Mouse (Mus musculus): ENCODE measurements around the gene Gm11060. TPM values are rescaled to one million over a fixed set of nuclear protein-coding genes. Genes with fewer than 3 reads are reported as not detected.

The Gm11060 gene
- polyA plus RNA-seq, 1 experiment from 2014 or later = not detected

DNA sequence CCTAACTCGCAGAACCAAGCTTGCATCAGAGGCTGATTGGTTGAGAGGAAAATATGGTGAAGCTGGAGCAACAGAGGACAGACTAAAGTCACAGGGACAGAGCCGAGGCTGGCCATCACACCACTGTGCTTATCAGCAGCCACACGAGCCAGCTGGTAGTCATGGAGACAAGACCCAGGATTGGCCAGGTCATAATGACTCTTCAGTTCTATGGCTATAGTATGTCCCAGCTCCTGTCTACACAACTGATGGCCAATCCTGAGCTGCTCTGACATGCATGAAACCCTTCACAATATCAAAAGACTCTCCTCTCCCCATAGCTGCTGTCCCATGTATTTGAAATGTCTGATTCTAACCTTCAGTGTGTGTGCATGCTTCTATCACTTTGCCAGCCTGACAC lies 3.8 kb upstream of the Gm11060 start:
- ATAC-seq (ENCODE audit: low FRiP score) = 0 out of 2 replicates have a peak, but pooled peaks have one; percentile 39
- Histone ChIP-seq H3K9me3 (no peaks in the 10 kb centered on the region), H3K4me2 (no peak overlapping the region), H3K27ac (no peak overlapping the region), H3K4me3 (no peak overlapping the region), H3K4me1 (replicated peaks) (peaks cover 21% of the 10 kb centered on the region), H3K9ac (no peak overlapping the region), H3K27me3 (no peaks in the 10 kb centered on the region), H3K36me3 (no peaks in the 10 kb centered on the region)
- WGBS = 77% methylated on average over 3 of the region's 3 CpGs

DNA sequence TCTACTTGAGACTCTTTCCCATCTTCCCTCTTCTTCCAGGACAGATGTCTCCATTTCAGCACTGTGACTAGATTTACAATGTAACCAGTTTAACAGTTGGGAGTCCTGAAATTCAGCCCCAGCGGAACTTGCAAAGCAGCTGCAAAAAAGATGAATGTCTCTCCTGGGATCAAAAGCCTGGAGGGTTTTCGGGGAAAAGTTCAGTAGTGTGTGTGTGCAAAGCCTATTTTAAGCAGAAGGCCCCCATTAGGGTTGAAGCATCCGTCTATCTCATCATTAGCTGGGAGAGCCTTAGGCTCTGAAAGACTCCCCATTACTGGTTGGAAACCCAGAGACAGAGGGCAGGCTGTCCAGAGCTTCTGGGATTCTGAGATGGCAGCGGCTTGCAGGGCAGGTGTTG lies 2.7 kb upstream of the Gm11060 start:
- no peak overlapping the region for H3K27ac ChIP-seq
- no peak overlapping the region for H3K9ac ChIP-seq
- H3K4me1 ChIP-seq (replicated peaks) = peaks cover 21% of the 10 kb centered on the region
- H3K9me3 ChIP-seq = no peaks in the 10 kb centered on the region
- H3K4me2 ChIP-seq = no peak overlapping the region
- ATAC-seq (ENCODE audit: low FRiP score) = peak; percentile 61; the same call in 1 of the 2 replicates
- no peak overlapping the region for H3K4me3 ChIP-seq
- no peaks in the 10 kb centered on the region for H3K36me3 ChIP-seq
- no peaks in the 10 kb centered on the region for H3K27me3 ChIP-seq
- 58% methylated on average over 4 of the region's 4 CpGs for WGBS

DNA sequence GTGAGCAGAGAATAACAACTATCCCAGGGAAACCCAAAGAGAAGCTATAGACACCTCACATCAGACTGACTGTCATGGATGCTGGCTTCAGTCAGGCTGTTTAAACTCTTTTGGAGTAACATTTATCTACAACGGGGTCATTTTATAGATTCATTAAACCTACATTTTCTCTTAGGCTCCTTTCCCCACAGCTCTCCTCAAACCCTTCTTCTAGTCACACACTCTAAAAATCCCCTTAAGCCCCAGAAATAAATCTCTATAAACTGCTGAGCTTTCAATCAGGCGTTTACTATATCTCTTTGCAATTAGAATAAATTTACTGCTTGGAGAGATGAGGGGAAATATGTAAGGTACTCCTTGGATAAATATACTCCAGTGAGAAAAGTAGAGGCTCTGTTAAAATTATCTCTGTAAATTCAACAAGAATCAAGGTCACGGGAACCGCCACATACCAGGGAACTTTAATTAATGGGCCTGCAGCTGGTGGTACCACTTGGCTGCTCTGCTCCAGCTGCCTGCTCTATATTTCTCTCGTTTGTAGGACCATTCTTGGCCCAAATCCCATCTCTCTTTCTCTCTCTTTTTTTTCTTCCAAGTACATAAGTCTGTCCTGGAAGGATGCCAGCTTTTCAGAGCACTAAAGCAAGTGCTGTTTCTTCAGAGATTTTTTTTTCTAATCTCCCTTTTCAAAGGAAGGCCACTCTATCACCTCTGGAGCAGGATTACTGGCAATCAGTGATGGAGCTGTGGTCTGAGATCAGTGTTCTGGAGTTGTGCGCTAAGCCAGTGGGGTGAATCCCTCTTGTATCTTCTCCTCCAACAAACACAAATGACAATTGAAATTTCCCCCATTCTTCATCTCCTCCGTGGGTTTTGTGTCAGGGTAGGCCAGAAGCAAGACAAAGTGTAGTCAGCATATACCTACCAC lies 2.0 kb upstream of the Gm11060 start:
- 0 out of 2 replicates have a peak overlapping the region, but pooled peaks have one; percentile 9 for H3K27ac ChIP-seq
- WGBS = 45% methylated on average over 7 of the region's 7 CpGs
- no peak for ATAC-seq (ENCODE audit: low FRiP score)

DNA sequence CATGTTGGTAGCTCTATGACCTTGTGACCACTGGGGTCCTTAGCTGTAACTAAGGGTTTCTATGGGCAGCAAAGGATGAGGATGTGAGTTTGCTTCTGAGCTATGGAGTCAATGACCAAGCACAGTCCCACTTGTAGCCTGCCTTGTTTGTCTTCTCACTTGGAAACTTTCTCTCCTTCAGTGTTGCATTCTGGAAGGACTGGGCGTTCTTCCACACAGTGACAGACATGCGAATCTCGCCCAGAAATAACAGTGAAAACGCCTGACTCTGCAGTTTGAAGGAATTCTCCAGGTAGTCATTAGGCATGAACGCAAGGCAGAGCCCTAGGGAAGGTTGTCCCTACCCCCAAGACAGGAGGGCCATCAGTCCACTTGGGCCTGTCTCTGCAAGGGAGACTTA lies 827 bp upstream of the Gm11060 start:
- no peaks in the 10 kb centered on the region for H3K9me3 ChIP-seq
- no peak overlapping the region for H3K4me2 ChIP-seq
- peaks cover 21% of the 10 kb centered on the region for H3K4me1 ChIP-seq (replicated peaks)
- WGBS = 81% methylated on average over 5 of the region's 5 CpGs
- no peaks in the 10 kb centered on the region for H3K36me3 ChIP-seq
- H3K27me3 ChIP-seq = no peaks in the 10 kb centered on the region
- no peak overlapping the region for H3K9ac ChIP-seq
- H3K4me3 ChIP-seq = no peak overlapping the region
- H3K27ac ChIP-seq = no peak overlapping the region
- no peak for ATAC-seq (ENCODE audit: low FRiP score)

More for the DNA sequence above, 2.0 kb upstream of the Gm11060 start:
- no peak overlapping the region for H3K4me3 ChIP-seq
- no peak overlapping the region for H3K4me2 ChIP-seq
- H3K9me3 ChIP-seq = no peaks in the 10 kb centered on the region
- no peaks in the 10 kb centered on the region for H3K27me3 ChIP-seq
- no peak overlapping the region for H3K9ac ChIP-seq
- no peaks in the 10 kb centered on the region for H3K36me3 ChIP-seq
- H3K4me1 ChIP-seq (replicated peaks) = peaks cover 21% of the 10 kb centered on the region

DNA sequence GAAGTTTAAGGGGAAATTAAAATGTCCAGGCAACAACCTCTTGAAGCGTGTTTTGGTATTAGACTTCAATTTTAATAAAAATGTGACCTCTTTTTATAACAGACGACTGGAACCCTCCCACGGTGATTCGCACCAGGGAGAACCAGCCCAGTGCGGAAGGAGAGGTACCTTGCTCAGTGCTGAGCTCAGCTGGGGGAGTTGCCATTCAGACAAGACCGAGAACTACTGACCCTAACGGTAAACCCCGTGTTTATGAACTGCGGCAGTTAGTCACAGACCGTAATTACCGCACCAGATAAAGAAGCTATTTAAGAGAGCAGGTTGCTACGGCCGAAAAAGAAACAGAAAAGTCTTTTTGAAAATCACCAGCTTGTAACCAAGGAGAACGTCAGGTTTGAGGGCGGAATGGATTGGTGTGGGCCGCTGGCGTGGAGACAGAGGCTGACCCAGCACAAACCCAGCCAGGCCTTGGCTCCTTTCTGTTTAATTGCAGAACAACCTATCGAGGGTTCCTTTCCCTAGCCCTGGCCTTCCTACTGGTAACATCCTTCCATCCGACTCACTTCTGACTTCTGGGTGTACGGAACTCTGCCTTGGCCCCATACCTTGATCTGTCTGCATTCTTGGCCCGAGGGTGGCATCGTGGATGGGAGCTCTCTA lies 5.6 kb downstream of the Gm11060 start:
- H3K9me3 ChIP-seq = no peaks in the 10 kb centered on the region
- H3K27ac ChIP-seq = no peak overlapping the region
- no peak overlapping the region for H3K4me3 ChIP-seq
- no peak for ATAC-seq (ENCODE audit: low FRiP score)
- H3K27me3 ChIP-seq = no peaks in the 10 kb centered on the region
- H3K9ac ChIP-seq = no peak overlapping the region
- no peaks in the 10 kb centered on the region for H3K36me3 ChIP-seq
- H3K4me2 ChIP-seq = no peak overlapping the region
- 77% methylated on average over 22 of the region's 22 CpGs for WGBS
- 0 out of 2 replicates have a peak, but pooled peaks cover 4% of the 10 kb centered on the region for H3K4me1 ChIP-seq (replicated peaks)

DNA sequence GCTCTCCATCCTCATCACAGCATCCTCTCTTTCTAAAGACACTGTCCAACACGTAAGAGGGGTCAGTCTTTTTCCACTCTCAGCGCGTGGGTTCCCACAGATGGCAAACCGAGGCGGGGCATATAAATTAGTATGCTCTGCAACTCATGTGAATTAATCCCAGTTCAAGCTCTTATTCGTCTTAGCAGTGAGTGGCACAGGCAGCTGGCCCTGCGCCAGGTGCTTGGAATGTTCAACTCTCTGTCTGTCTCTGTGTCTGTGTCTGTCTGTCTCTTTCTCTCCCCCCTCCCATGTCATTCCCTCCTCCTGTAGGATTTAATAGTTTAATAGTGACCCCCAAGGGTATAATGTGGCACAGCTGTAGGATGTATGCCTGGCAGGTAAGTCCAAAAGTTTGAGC lies 7.6 kb downstream of the Gm11060 start:
- no peak for ATAC-seq (ENCODE audit: low FRiP score)
- Histone ChIP-seq H3K27ac (no peak overlapping the region), H3K27me3 (no peaks in the 10 kb centered on the region), H3K4me3 (no peak overlapping the region), H3K9ac (no peak overlapping the region), H3K9me3 (no peaks in the 10 kb centered on the region), H3K36me3 (no peaks in the 10 kb centered on the region), H3K4me2 (no peak overlapping the region), H3K4me1 (replicated peaks) (0 out of 2 replicates have a peak, but pooled peaks cover 4% of the 10 kb centered on the region)
- WGBS = 66% methylated on average over 7 of the region's 7 CpGs

DNA sequence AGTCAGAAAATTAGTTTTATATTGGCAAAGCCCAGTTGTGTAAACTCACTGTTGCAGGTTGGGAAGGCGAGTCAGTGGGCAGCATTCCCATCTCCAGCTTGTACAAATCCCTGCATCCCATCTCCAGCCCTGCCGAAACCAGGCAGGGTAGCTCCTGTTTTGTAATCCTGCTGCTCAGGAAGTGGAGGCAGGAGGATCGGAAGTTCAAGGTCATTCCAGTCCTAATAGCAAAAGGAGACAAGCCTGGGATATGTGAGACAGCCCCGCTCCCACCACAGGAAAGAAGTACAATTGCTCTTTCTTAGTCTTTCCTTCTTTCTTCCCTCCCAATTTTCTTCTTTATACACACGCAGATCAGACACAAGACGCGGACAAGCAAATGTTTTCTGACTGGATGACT lies 8.7 kb downstream of the Gm11060 start:
- no peak for ATAC-seq (ENCODE audit: low FRiP score)
- WGBS = 78% methylated on average over 7 of the region's 7 CpGs
- Histone ChIP-seq H3K9ac (no peak overlapping the region), H3K27ac (no peak overlapping the region), H3K9me3 (no peaks in the 10 kb centered on the region), H3K36me3 (no peaks in the 10 kb centered on the region), H3K4me3 (no peak overlapping the region), H3K4me1 (replicated peaks) (0 out of 2 replicates have a peak, but pooled peaks cover 4% of the 10 kb centered on the region), H3K4me2 (no peak overlapping the region), H3K27me3 (no peaks in the 10 kb centered on the region)

DNA sequence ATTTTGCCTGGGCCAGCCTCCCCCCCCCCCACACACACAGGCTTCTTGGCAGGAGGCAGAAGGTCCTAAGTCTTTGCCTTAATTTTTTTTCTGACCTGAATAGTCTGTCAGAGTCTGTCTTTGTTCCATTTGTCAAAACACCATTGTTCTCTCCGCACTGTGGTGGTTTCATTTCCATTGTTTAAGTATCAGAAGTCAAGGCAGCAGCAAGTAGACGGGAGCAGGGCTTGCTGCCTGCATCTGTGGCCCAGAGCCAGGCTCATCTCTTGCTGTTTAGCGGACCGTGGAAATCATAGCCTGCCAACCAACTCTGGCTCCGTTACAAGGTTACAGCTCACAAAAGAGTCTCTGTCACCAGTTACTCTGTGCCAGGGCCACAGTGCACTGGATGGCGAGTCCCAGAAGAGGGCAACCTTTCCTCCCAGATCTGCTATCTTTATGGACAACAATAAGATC lies 16.9 kb downstream of the Gm11060 start:
- Histone ChIP-seq H3K36me3 (no peaks in the 10 kb centered on the region), H3K9ac (no peak overlapping the region), H3K27ac (no peak overlapping the region), H3K4me1 (replicated peaks) (0 out of 2 replicates have a peak, but pooled peaks cover 3% of the 10 kb centered on the region), H3K27me3 (peaks cover 37% of the 10 kb centered on the region), H3K9me3 (no peaks in the 10 kb centered on the region), H3K4me3 (no peak overlapping the region), H3K4me2 (no peak overlapping the region)
- WGBS = 6% methylated on average over 6 of the region's 6 CpGs
- ATAC-seq (ENCODE audit: low FRiP score) = peak; percentile 94

DNA sequence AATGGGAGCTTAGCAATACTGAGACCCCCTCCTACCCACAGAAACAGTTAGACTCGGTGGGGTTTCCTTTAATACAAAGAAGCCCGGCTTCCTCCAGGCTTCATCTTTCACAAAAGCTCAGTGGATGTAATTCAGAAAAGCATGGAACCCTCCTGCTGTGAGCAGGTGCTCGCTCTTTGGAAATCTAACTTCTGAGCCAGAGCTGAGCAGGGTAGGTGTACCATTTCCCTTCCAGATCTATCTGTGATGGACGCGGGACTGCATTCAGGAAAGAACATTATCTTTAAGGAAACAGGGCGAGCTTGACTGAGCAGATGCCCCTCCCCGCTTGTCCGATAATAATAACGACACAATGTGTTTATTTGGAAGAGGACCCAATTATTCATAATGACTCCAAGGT lies 22.3 kb downstream of the Gm11060 start:
- Histone ChIP-seq H3K36me3 (no peaks in the 10 kb centered on the region), H3K4me1 (replicated peaks) (0 out of 2 replicates have a peak, but pooled peaks cover 2% of the 10 kb centered on the region), H3K27me3 (peaks cover 82% of the 10 kb centered on the region), H3K9me3 (no peaks in the 10 kb centered on the region), H3K4me3 (no peak overlapping the region), H3K4me2 (no peak overlapping the region), H3K27ac (no peak overlapping the region), H3K9ac (no peak overlapping the region)
- 15% methylated on average over 9 of the region's 9 CpGs for WGBS
- no peak for ATAC-seq (ENCODE audit: low FRiP score)

DNA sequence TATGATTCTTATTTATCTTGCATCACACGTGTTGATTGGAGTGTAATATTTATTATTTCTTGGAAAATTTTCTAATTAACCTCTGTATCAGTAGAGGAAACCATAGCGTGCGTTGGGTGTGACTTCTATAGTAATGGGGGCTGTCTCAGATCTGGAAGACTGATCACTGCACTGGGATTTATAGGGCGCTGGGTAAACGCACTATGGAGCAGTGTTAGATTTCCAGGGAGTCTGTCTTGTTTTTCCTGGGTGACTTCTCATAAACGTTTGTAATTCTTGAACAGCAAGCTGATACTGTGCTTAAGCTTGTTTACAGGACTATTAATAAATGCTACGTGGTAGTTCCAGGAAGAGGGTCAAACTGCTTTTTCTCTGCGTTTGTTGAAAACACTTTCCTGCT lies 25.9 kb downstream of the Gm11060 start:
- ATAC-seq (ENCODE audit: low FRiP score) = no peak
- Histone ChIP-seq H3K9ac (no peak overlapping the region), H3K36me3 (no peaks in the 10 kb centered on the region), H3K27ac (no peak overlapping the region), H3K4me2 (no peak overlapping the region), H3K4me1 (replicated peaks) (peaks cover 2% of the 10 kb centered on the region), H3K27me3 (peaks cover 92% of the 10 kb centered on the region), H3K4me3 (no peak overlapping the region), H3K9me3 (no peaks in the 10 kb centered on the region)
- 77% methylated on average over 8 of the region's 8 CpGs for WGBS

DNA sequence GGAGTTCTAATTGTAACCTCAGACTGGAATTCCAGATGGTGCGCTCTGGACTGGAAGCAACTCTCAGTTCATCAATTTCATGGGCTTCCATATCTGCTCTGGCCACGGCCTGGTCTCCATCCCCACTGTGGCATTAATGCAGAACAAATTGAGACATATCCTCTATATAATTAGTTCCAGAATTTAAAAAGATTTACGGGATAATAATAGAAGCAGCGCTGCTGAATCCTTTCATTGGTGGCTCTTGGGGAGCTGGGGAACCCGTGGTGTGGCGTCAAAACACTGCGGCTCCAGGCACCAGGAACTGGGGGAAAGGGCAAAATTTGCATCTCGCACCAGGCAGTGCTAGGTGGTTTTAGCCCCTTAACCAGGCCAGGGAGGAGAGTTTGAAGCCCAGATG lies 30.4 kb downstream of the Gm11060 start:
- WGBS = 2% methylated on average over 8 of the region's 8 CpGs
- H3K9ac ChIP-seq = no peak overlapping the region

DNA sequence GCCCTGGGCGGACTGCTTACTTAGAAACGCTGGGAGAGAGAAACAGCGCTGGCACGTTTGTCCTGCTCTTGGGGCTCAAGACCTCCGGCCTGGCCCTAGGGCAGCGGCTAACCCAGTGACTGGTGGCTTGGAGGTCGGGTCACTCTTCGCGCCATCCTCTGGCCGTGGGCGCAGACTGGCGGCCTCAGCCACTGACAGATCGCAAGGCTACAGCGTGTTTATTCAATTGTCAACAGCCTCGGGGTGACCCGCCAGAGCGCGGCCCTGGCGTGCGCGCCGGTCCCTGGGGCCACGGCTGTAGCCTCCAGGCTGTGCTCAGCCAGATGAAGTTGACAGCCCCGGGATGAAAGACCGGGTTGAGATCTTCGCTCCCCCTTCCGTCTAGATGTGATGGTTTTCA lies 31.1 kb downstream of the Gm11060 start:
- Histone ChIP-seq H3K36me3 (no peaks in the 10 kb centered on the region), H3K4me1 (replicated peaks) (peaks cover 18% of the 10 kb centered on the region), H3K9ac (no peak overlapping the region), H3K27me3 (peaks cover 97% of the 10 kb centered on the region), H3K27ac (no peak overlapping the region), H3K4me2 (no peak overlapping the region), H3K4me3 (0 out of 2 replicates have a peak overlapping the region, but pooled peaks have one; percentile 14), H3K9me3 (no peaks in the 10 kb centered on the region)
- 1% methylated on average over 27 of the region's 27 CpGs for WGBS
- no peak for ATAC-seq (ENCODE audit: low FRiP score)

More for the DNA sequence above, 30.4 kb downstream of the Gm11060 start:
- no peak overlapping the region for H3K27ac ChIP-seq
- no peaks in the 10 kb centered on the region for H3K36me3 ChIP-seq
- no peak overlapping the region for H3K4me3 ChIP-seq
- H3K9me3 ChIP-seq = no peaks in the 10 kb centered on the region
- peaks cover 16% of the 10 kb centered on the region for H3K4me1 ChIP-seq (replicated peaks)
- no peak for ATAC-seq (ENCODE audit: low FRiP score)
- no peak overlapping the region for H3K4me2 ChIP-seq
- H3K27me3 ChIP-seq = peaks cover 97% of the 10 kb centered on the region

Measured in hindbrain, embryonic 13.5 days (tissue).